Mouse (Mus musculus) hindlimb bud, embryonic 11.5 days (tissue): ENCODE results near the gene Otop2.

Experiments
- DNase-seq: peaks from one replicate; pipeline ENCODE4 v3.0.0-alpha.2; 2012; ENCODE audit warnings: low read depth, low spot score; ENCODE audit errors: extremely low spot score

Otop2 gene

GRCm38 (mm10) chr11:115306863-115307262 lies at the start of gene Otop2:
Gene Otop2 (plus strand): TSS chr11:115307163.
- DNase-seq = no peak

DNA sequence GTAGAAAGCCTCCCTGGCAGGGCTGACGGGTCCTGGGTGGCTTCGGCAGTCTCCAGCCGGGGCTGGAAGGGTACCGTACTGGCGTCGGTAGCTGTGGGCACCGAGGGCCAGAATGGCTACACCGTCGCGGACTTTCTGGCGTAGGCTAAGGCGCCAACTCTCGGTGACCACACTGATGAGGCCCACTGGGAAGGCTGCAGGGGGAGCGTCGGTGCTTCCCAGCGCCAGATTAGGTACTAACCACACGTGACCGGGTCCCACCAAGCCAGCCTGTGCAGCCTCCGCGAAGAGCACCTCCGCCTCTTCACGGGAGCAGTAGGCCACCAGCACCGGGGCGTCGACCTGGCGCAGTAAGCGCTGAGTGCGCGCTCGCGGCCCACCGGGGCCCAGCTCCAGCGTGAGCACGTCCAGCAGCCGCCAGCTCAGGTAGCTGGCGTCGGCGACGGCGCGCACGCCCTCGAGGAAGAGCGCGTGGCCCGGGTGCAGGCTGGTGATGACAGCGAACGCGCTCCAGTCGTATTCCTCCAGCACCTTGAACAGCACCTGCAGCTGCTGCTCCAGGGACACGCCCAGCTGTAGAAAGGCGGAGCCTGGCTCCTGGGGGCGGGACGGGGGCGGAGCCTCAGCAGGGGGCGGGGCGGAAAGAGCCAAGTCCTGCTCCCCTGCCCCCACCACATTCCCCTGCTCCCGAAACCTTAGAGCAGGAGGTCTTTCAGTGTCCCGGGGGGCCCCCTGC lies 49.0 kb upstream of the Otop2 start:
- no peak for DNase-seq

DNA sequence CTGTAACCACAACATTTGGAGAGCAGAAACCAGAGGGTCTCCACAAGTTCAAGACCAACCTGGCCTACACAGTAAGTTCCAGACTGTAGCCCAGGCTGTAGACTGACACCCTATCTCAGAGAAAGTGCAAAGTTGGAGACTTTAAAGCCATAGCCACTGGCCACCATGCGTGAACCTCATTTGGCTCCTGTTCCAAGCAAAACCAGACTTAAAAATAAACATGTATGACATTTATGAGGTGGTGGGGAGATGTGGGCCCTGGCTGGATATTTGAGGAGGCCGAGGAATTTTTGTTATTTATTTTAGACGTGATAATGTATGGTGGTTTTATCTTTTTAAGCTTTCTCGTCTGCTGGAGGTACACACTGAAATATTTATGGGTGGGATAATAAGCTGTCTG lies 47.8 kb upstream of the Otop2 start:
- DNase-seq = no peak

DNA sequence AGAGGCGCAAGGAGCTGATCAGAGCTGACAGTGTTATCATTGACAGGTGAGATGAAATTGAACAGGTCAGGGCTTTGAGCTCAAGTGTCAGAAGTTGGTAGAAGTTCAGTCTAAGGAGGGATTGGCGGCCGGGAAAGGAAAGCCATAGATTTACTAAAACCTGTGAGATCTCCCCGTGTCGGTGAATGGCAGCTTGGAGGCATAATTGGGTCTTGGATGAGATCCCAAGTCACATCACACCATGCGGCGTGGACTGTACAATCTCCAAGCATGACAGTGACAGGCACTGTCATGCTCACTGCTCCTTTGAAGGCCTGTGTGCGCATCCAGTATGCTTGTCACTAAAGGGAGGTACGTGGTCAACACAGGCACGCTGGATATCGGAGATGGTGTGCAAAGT lies 44.0 kb upstream of the Otop2 start:
- no peak for DNase-seq

GRCm38 (mm10) chr11:115264136-115264861 lies 42.7 kb upstream of the Otop2 start:
- DNase-seq = no peak

DNA sequence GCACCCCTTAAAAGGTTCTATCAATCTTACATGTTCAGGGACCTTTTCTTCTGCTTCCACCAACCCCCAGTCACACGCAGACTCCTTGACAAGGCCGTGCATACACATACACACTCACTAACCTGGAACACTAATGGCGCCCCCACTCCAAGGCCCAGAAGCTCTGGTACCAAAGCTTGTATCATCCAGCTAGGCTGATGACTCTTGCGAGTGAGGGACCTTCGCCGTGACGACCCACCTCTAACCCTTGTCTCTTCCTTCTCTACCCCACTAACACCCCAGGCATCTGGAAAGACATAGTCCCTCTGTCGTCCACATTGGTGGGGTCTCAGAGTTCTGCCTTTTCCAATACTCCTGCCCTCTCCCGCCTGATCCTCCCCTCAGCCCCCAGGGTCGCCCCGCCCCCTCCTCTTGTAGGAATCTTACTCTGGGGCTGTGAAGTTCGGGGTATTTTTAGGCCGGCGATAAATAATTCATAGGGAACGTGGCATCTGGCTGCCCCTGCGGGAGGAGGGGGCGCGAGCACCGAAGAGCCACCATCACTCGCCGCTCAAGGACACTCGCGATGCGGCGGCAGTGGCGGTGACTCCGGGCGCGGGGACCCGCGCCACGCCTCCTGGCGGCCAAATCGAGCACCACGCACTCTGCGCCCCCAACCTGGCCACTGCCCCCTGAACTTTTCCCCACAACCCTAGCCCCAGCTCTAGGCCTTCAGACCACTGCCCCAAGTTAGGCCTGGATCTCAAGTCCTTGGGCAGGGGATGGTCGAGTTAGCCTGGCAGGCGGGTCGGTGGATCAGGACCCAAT lies 41.9 kb upstream of the Otop2 start:
- DNase-seq = no peak

DNA sequence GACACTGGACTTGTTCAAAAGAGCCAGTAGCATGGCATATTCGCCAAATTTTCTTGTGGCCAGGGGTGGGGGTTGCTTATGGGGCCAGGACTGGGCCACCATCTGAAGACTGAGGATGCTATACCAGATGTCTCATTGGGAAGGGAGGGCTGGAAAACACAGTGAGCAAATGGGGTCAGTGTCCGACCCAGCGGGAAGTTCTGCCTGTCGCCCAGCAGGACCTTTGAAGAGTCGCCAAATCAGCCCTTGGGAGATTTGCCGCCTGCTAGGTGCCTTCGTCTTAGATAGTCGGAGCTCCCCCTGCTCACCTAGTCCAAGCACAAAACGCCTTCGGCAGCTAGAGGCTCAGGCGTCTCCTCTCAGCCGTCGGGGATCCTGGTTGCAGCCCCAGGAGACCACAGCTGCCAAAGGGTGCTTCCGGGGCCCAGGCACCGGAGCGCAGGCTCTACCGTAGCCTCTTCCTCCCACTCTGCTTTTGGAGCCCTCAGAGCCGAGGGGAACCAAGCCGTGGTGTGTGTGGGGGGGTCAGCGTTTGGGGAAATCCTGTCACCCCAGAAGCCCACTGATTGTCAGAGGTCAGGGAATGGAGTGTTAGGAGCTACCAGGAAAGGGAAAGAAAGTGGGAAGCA lies 41.1 kb upstream of the Otop2 start:
- DNase-seq = no peak

GRCm38 (mm10) chr11:115266400-115266778 lies 40.6 kb upstream of the Otop2 start:
- no peak for DNase-seq

DNA sequence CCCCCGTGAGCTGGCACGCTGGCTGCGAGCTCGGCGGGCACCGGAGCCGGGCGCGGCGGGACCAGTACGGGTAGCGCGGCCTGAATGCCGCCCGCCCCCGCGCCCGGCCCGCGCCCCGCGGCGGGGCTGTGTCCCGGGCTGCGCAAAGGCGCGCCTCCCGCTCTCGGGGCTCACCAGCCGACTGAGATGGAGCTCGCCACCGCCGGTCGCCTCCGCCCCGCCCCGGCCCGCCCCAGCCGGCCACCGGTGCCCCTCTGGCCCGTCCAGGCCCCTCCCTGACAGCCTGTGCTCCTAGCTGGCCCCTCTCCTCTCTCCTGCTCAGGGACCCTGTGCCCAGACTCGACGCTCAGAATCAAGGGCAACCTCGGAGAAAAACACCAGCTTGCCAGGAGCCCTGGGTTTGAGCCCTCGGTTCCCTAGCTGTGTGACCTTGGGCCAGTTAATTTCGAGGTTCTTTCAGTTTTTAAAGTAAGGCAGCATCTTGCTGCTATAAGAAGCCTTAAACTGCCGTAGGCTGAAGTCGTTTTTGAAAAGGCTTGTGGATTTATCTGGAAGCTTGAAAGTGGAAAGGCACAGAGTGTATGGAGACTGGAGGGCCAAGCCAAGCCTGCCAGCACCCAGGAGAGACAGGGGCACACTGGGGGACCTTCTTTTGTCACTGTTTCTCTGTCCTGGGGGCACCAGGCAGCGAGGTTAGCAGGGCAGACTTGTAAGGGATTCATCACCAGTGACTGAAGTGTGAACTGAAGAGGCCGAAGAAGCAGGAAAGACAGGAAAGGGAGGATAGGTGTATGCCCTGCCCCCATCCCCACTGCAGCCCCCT lies 39.7 kb upstream of the Otop2 start, which contains the start of gene Grin2c:
TSS of gene Grin2c (minus strand) at position 183 of the 823 bp plus-strand sequence.
- no peak for DNase-seq

- no peak for DNase-seq
Measured at GRCm38 (mm10) chr11:115267958-115268357, 39.0 kb upstream of the Otop2 start.

DNA sequence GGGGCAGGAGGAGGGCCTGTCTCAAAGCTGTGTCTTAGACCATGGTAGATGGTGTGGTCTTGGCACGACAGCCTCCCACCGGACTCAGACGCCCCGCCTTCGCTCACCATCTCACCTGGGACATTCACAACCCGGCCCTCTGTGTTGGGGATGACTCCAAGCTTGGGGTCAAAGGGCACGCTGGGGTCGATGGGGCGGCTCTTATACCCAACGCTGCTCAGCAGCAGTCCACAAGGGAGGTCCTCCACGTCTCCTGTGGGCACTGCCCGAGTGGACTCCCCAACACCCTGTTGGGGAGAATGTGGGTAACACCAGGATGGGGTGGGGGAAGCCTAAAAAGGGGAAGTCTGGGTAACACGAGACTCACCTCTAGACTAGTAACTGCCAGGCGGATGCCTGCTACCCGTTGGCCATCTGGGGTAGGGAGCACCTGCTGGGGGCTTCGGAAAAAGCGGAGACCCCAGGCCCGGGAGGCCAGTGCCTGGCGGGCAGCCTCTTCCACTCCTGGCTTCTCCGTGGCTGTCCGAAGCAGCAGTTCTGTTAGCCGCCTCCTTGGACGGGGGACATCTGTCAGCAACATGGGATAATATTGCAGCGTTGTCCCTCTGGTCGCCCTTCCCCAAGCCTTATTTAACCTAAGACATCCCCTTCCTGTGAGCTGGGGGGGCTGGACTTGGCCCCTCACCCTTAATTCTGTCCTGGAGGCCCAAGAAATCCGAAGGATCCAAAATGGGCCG lies 37.5 kb upstream of the Otop2 start:
- DNase-seq = no peak

GRCm38 (mm10) chr11:115270148-115270861 lies 36.7 kb upstream of the Otop2 start:
- peak; percentile 50 for DNase-seq

- DNase-seq = no peak
Measured at GRCm38 (mm10) chr11:115271052-115271451, 35.9 kb upstream of the Otop2 start.

DNA sequence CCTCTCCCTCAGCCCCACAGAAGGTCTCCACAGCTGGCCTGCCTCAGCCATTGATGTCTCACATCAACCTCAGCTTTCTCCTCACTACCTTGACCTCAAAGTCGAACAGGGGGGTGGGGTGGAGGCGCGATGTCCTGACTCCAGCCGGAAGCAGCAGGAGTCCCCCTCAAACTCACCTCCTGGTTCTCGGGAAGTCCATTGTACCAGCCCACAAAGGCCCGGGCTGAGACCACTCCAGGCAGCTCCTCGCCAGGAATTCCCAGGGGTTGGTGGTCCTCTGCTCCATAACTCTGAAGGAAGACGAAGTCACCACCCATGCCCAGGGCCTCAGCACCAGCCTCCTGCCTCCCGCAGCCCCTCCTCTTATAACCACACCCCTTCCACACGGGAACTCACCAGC lies 35.5 kb upstream of the Otop2 start:
- no peak for DNase-seq

DNA sequence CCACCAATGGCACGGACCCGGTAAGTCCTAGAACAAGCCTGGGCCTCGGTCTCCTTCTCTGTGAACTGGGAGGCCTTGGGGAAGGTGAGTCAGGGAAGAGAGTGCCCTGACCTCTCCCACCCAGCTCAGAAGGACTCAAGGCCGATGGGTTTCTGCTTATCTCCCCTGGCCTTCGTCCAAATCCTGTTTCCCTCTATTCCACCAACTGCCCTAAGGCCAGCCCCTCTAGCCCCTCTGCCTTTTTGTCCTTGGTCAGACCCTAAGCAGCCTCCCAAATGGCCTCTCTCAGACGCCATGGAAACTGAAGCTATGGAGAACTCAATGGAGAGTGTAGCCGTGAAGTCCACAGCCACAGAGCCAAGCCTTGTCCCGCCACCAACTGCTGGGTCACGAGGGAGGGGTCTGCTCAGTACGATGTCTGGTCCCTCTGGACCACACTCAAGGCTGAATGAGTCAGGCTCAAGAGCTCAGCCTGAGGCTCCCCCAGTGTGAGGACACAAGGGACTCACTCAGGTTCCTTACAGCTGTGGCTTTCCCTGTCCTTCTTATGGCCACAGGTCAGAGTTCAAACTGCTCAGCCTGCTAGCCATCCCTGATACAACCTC lies 34.0 kb upstream of the Otop2 start:
- no peak for DNase-seq

DNA sequence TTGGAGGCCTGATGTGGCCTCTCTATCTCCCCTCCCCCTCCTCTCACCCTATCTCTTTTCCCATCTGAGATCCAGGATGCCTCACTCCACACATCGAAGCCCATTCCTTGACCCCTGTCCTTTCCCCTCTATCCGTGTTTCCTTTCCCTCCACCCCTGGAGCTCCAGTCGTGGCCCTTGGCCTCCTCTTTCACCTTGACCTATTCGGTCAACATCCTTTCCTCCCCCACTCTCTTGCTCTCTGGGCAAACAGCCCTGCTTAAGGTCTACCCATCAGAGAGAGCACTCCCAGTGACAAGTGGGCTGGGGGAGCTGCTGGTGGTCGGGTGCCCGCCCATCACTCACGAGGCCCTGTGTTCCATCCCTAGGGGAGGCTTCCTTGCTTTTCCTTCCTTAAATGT lies 33.2 kb upstream of the Otop2 start:
- no peak for DNase-seq

- no peak for DNase-seq
Measured at GRCm38 (mm10) chr11:115274178-115274577, 32.8 kb upstream of the Otop2 start.

DNA sequence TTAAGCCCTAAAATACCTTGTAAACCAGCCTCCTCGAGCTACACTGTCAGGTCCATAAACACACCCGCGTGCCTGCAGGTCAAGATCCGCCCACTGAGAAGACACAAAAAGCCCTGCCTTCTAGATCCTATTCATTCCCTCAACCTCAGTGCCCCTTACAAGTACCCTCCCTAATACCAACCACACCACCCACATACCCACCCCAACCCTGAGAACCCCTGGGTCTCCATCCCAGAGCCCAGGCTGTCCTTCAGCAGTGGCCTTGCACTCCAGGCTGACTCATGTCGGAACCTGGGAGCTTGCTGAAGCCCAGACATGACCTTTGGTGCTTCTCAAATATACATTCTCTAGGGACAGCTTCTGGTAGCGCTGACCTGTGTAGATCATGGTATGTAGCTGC lies 32.2 kb upstream of the Otop2 start:
- no peak for DNase-seq

DNA sequence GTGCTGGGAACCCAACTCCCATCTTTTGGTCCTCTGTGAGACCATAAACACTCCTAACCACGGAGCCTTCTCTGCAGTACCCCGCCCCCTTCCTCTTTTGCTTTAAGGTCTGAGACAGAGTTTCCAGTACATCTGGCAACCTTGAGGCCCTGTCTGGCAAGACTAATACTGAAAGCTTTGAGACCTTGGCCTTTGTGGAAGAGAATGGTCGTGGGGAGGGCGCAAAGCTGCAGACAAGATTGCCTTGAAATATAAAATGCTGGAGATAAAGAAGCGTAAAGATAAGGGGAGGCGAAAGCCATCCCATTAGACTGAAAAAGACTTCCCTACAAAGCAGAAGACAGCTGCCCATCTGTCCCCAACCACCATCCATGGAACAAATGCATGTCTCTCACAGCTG lies 31.5 kb upstream of the Otop2 start:
- no peak for DNase-seq
